Mouse (Mus musculus) c-Kit-negative CD71-positive TER-119-positive erythroid progenitor cells, embryonic 14.5 days (primary cell): ENCODE data around the gene Lsp1.

Source experiments
- DNase-seq: peaks from one replicate; pipeline ENCODE4 v3.0.0-alpha.2; 2013; ENCODE audit warnings: low read depth, low spot score

Lsp1 gene

GRCm38 (mm10) chr7:142476271-142476670 is 15.7 kb downstream of the Lsp1 start:
- no peak for DNase-seq

GRCm38 (mm10) chr7:142476795-142477452 is 16.3 kb downstream of the Lsp1 start:
- no peak for DNase-seq

- no peak for DNase-seq
Observed at GRCm38 (mm10) chr7:142478001-142478400, 17.4 kb downstream of the Lsp1 start.

- no peak for DNase-seq
Observed at GRCm38 (mm10) chr7:142478574-142478973, 18.0 kb downstream of the Lsp1 start.

GRCm38 (mm10) chr7:142479307-142479706 is 18.7 kb downstream of the Lsp1 start:
- DNase-seq: no peak

GRCm38 (mm10) chr7:142479886-142480285 is 19.3 kb downstream of the Lsp1 start:
- DNase-seq: no peak

GRCm38 (mm10) chr7:142480661-142481060 is 20.1 kb downstream of the Lsp1 start:
- no peak for DNase-seq

GRCm38 (mm10) chr7:142481186-142481567 is 20.6 kb downstream of the Lsp1 start:
- DNase-seq: no peak

- no peak for DNase-seq
Observed at GRCm38 (mm10) chr7:142481568-142482255, 21.1 kb downstream of the Lsp1 start.

GRCm38 (mm10) chr7:142482256-142482609 is 21.6 kb downstream of the Lsp1 start:
- DNase-seq: no peak

- DNase-seq: no peak
Observed at GRCm38 (mm10) chr7:142483136-142483535, 22.5 kb downstream of the Lsp1 start.

- DNase-seq: no peak
Observed at GRCm38 (mm10) chr7:142484780-142485179, 24.2 kb downstream of the Lsp1 start.

GRCm38 (mm10) chr7:142486751-142487162 is 26.1 kb downstream of the Lsp1 start:
- no peak for DNase-seq

GRCm38 (mm10) chr7:142487341-142487859 is 26.8 kb downstream of the Lsp1 start:
- DNase-seq: no peak

- no peak for DNase-seq
Observed at GRCm38 (mm10) chr7:142488053-142488452, 27.4 kb downstream of the Lsp1 start.

GRCm38 (mm10) chr7:142493535-142493934 is 32.9 kb downstream of the Lsp1 start:
- no peak for DNase-seq

GRCm38 (mm10) chr7:142496158-142496557 is 35.5 kb downstream of the Lsp1 start:
- DNase-seq: no peak

GRCm38 (mm10) chr7:142496800-142497199 is 36.2 kb downstream of the Lsp1 start:
- no peak for DNase-seq

GRCm38 (mm10) chr7:142497775-142498174 is 37.2 kb downstream of the Lsp1 start:
- DNase-seq: no peak

GRCm38 (mm10) chr7:142498575-142498974 is 38.0 kb downstream of the Lsp1 start, which contains the start of gene Tnnt3:
TSS of gene Tnnt3 (plus strand) at chr7:142498836.
- no peak for DNase-seq

- no peak for DNase-seq
Observed at GRCm38 (mm10) chr7:142499010-142499721, 38.6 kb downstream of the Lsp1 start.

- no peak for DNase-seq
Observed at GRCm38 (mm10) chr7:142500032-142500431, 39.4 kb downstream of the Lsp1 start.
